Mouse (Mus musculus) heart, embryonic 15.5 days (tissue): ENCODE measurements around the gene F5. TPM values are rescaled to one million over a fixed set of nuclear protein-coding genes. Genes with fewer than 3 reads are reported as not detected.
"Not testable (repeated sequence)": the region's sequence is repeated elsewhere in the genome, so short reads cannot be mapped to it uniquely, and the experiment has no call there.

Source experiments
- ATAC-seq: fragments of 200-750 bp; cut with Nextera tagmentation; replicated peaks from 2 replicates; pipeline ENCODE4 v1.8.0; 2017; ENCODE audit warnings: low read depth, moderate TSS enrichment; ENCODE audit not compliant: insufficient number of reproducible peaks, insufficient read depth, low FRiP score
- H3K27ac ChIP-seq: fragments of 300-500 bp; sonication (generic); 2 replicates; pipeline ENCODE4 v1.5.1; 2015; ENCODE audit warnings: mild to moderate bottlenecking, inconsistent platforms
- H3K27me3 ChIP-seq: fragments of 300-500 bp; sonication (generic); 2 replicates; pipeline ENCODE4 v1.6.1; 2015; ENCODE audit warnings: inconsistent platforms
- H3K36me3 ChIP-seq: fragments of 300-500 bp; sonication (generic); 2 replicates; pipeline ENCODE4 v1.6.1; 2015; ENCODE audit warnings: mild to moderate bottlenecking, inconsistent platforms
- H3K4me1 ChIP-seq: fragments of 300-500 bp; sonication (generic); replicated peaks from 2 replicates; pipeline ENCODE4 v1.6.1; 2015; ENCODE audit warnings: inconsistent platforms
- H3K4me2 ChIP-seq: fragments of 300-500 bp; sonication (generic); 2 replicates; pipeline ENCODE4 v1.6.1; 2015; ENCODE audit warnings: inconsistent platforms, mild to moderate bottlenecking, moderate library complexity
- H3K4me3 ChIP-seq: fragments of 300-500 bp; sonication (generic); 2 replicates; pipeline ENCODE4 v1.5.1; 2015; ENCODE audit warnings: mild to moderate bottlenecking, inconsistent platforms
- H3K9ac ChIP-seq: fragments of 300-500 bp; sonication (generic); 2 replicates; pipeline ENCODE4 v1.6.1; 2015; ENCODE audit warnings: mild to moderate bottlenecking, inconsistent platforms
- H3K9me3 ChIP-seq: fragments of 300-500 bp; sonication (generic); replicated peaks from 2 replicates; pipeline ENCODE4 v1.6.1; 2016; ENCODE audit warnings: inconsistent platforms
- WGBS: fragments of 180-500 bp; shearing (Covaris S2); methylation state at CpG from one replicate; pipeline ENCODE4 v1.1.7; 2015; ENCODE audit warnings: mixed read lengths; 5-methylcytosine and 5-hydroxymethylcytosine counted together
- polyA plus RNA-seq: library from polyadenylated mRNA; unstranded; fragments of >200 nt; fragmentation: Nextera tagmentation; extraction: Ambion mirVana; gene quantifications from 2 replicates; pipeline ENCODE4 v1.2.1, GENCODE M21; 2015

F5 gene
- polyA plus RNA-seq, 1 experiment from 2014 or later: 0.31 TPM

DNA sequence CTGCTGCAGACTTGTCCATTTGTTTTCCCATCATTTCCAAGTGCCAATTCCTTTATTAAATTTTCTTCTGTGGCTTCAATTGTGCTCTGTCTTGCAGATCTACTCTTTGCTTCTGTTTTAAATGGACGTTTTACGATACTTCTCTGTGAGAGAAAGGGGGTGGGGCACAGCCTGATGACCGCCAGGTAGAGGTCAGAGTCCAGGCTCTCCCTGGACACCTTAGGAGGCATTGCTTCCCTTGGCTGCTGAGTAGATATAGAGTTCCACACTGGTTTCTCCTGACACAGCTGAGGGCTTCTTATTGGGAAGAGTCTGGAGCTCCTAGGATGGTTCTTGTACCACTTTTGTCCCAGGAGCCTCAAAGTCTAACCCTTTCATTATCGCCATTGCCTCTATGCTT is 59.3 kb downstream of the F5 start:
- Histone ChIP-seq H3K27me3 (no peaks in the 10 kb centered on the region), H3K4me2 (no peak overlapping the region), H3K36me3 (no peaks in the 10 kb centered on the region), H3K9ac (no peak overlapping the region), H3K4me1 (no peaks in the 10 kb centered on the region), H3K4me3 (no peak overlapping the region), H3K9me3 (no peaks in the 10 kb centered on the region), H3K27ac (no peak overlapping the region)
- 78% methylated on average over 4 of the region's 4 CpGs for WGBS
- ATAC-seq: no peak

DNA sequence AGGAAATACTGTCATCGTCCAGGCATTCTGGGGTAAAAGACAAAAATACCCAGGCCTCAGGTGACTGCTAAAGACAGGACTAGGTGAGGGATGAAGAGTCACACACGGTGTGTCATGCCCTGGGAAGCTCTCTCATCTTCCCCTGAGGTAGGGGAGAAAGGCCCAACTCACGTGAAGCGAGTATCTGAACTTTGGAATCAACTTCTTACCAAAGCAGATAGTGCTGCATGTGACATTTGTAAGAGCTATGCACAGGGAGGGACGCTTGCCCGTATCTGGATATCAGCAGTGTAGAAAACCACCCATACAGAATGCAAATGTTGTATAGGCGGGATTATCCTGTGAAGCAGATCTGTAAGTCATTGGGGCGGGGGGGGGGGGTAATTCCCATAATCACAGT is 61.0 kb downstream of the F5 start:
- Histone ChIP-seq H3K27me3 (no peaks in the 10 kb centered on the region), H3K4me2 (no peak overlapping the region), H3K36me3 (no peaks in the 10 kb centered on the region), H3K4me3 (no peak overlapping the region), H3K9ac (no peak overlapping the region), H3K27ac (no peak overlapping the region), H3K4me1 (peaks cover 4% of the 10 kb centered on the region), H3K9me3 (no peaks in the 10 kb centered on the region)
- no peak for ATAC-seq
- WGBS: 72% methylated on average over 8 of the region's 8 CpGs

DNA sequence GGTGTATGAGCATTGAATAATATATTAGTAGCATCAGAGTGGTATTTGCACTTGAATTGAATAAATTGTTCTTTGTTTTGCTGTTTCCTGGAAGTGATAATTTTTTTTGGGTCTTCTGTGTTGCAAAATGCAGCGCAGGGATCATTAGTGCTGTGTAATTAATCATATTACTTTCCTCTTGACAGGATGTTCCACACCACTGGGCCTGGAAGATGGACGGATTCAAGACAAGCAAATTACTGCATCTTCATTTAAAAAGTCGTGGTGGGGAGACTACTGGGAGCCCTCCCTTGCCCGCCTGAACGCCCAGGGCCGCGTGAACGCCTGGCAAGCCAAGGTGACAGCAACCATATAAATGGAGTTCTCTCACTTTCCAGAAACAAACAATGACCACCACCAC is 62.6 kb downstream of the F5 start:
- Histone ChIP-seq H3K4me3 (no peak overlapping the region), H3K27me3 (no peaks in the 10 kb centered on the region), H3K27ac (no peak overlapping the region), H3K36me3 (no peaks in the 10 kb centered on the region), H3K9ac (no peak overlapping the region), H3K9me3 (no peaks in the 10 kb centered on the region), H3K4me1 (peaks cover 11% of the 10 kb centered on the region), H3K4me2 (no peak overlapping the region)
- WGBS: 61% methylated on average over 8 of the region's 8 CpGs
- ATAC-seq: no peak

DNA sequence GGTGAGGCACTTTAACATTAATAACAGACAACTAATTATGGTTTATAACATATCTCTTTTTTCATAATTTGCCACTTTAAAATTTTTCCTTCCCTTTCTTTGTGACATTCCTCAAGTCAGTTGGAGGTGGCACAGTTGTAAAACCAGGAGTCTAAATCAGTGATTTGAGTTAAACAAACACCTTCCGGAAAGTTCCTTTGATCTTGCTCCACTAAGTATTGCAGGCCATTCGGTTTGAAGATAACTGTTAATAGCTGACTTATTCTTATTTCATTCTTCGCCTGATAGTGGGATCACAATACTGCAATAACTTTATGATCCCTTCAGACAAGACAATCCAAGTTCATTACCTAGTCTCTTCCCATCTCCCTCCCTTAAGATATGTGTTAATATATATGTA is 63.5 kb downstream of the F5 start:
- Histone ChIP-seq H3K9me3 (no peaks in the 10 kb centered on the region), H3K4me2 (no peak overlapping the region), H3K27me3 (no peaks in the 10 kb centered on the region), H3K27ac (no peak overlapping the region), H3K4me1 (peaks cover 11% of the 10 kb centered on the region), H3K36me3 (no peaks in the 10 kb centered on the region), H3K9ac (no peak overlapping the region), H3K4me3 (no peak overlapping the region)
- WGBS: 68% methylated on average over 3 of the region's 3 CpGs
- ATAC-seq: no peak

DNA sequence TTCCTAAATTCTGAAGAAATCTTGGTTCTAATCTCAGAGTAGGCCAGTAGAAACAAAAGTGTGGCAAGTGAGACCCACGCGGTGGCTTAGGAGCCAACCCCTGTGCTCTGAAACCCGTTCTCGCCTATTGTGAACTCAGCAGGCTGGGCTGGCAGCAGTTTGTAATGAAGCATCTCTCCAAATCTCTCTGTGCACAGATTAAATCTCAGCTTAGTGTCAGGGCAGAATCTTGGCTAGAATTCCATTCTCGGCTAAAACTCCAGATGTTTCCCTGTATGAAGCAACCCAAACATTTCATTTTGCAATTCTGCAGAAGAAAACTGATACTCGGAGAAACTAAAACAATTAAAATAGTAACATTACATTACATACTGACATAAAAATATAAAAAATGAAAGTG is 63.9 kb downstream of the F5 start:
- 78% methylated on average over 6 of the region's 6 CpGs for WGBS
- Histone ChIP-seq H3K4me3 (no peak overlapping the region), H3K27ac (no peak overlapping the region), H3K9ac (no peak overlapping the region), H3K9me3 (no peaks in the 10 kb centered on the region), H3K4me2 (no peak overlapping the region), H3K36me3 (no peaks in the 10 kb centered on the region), H3K27me3 (no peaks in the 10 kb centered on the region), H3K4me1 (peaks cover 11% of the 10 kb centered on the region)
- ATAC-seq: no peak

DNA sequence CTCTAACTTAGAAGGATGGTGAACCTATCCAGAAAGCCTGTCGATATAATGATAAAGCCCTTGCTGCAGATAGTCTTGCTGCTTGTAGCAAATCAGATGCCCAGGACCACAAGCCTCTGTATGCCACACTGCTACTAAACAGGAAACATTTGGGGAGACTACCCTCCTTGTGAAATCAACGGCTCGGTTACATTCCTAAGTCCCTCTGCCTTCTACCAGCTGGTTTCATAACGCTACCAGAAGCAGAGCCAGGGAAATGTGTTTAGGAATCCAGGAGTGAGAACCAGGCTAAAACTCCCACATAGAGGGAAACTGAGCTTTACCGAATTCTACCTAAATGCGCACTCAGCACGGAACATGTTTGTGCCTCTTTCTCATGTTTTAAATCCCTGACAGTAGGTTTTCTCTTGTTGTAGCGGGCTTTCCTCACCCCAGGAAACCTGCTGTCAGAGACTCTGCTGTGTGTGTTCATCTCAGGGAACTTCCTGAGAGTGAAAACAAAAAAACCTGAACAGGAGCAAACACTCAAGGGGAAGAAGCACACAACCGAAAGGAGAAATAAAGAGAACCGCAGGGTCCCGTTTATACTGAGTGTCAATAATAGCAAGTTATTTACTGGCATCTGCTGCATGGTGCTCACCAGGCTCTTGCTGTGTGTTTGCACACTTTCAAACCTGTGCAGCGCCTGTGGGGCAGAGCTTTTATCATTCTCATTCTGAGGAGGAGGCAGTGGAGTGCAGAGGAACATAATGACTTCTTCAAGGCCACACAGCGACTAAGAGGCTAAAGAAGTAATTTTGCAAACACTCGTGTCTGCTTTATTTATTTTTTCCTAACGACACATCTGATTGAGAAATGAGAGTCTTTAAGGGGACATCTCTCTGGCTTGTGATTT is 66.4 kb downstream of the F5 start:
- Histone ChIP-seq H3K27me3 (no peaks in the 10 kb centered on the region), H3K27ac (no peak overlapping the region), H3K9me3 (no peaks in the 10 kb centered on the region), H3K4me3 (peak overlapping the region; percentile 7; the same call in 1 of the 2 replicates), H3K4me2 (peak overlapping the region; percentile 31), H3K36me3 (no peaks in the 10 kb centered on the region), H3K4me1 (peaks cover 11% of the 10 kb centered on the region), H3K9ac (no peak overlapping the region)
- no peak for ATAC-seq
- 33% methylated on average over 15 of the region's 15 CpGs for WGBS

DNA sequence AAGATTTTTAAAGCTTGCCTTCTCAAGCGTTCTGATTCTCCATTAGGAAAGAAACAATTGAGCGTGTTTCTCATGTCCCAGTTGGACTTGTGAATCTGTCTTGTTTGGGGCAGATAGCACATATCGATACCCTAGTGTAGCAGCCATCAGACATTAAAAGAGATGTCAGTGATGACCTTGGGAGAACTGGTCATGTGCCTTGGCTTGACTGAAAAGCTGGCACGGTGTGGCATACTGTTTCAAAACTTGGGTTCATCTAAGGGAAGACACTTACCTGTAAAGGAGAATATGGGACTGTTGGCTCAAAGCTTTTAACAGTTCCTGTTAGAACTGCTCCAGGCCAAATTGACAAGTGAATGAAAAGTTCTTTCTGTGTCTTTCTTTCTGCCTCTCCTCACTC is 68.6 kb downstream of the F5 start:
- no peak overlapping the region for H3K4me2 ChIP-seq
- H3K27ac ChIP-seq: no peak overlapping the region
- H3K9ac ChIP-seq: no peak overlapping the region
- no peak for ATAC-seq
- H3K4me3 ChIP-seq: no peak overlapping the region
- H3K9me3 ChIP-seq: no peaks in the 10 kb centered on the region
- 81% methylated on average over 4 of the region's 4 CpGs for WGBS
- peaks cover 11% of the 10 kb centered on the region for H3K4me1 ChIP-seq
- H3K36me3 ChIP-seq: no peaks in the 10 kb centered on the region
- H3K27me3 ChIP-seq: no peaks in the 10 kb centered on the region

DNA sequence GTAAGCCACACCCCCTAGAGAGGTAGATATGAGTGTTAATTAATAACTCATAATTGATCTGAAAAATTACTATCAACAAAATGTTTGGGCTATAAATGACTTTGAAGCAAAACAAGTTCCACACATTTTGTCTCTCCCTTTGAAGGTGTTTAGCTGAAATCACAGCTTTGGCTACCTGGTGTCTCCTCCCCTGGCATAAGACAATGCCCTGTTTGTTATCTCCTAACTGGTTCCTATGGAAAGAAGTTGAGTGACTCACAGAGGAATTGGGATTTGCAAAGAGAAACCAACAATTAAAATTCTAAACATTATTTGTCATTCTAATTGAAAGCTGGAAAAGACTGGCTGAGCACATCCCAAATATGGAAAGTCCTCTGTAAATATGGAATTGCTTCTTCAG is 71.5 kb downstream of the F5 start:
- no peak overlapping the region for H3K4me2 ChIP-seq
- no peak for ATAC-seq

DNA sequence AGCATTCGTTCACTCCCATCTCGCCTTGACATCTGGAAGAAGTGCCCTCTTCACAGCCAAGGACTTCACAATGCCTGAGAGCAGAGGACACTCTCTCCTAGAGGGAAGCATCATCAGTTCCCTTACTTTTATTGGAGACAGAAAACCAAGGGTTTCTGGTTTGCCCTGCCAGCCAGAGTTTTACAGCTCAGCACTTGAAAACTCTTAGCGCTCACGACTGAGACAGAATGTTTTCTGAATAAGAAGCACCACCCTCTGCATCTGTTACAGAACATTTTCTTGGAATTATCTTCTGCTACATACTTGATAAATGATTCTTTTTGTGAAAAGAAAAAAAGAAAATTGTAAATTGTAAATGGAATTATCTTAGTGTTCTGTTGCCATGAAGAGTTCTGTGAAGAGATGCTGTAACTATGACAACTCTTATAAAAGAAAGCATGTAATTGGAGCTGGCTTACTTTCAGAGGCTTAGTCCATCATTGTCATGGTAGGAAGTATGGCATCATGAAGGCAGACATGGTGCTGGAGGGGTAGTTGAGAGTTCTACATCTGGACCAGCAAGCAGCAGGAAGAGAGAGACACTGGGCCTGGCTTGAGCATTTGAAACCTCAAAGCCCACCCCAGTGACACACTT is 80.4 kb downstream of the F5 start:
- not testable (repeated sequence) for H3K27ac ChIP-seq, H3K36me3 ChIP-seq, H3K27me3 ChIP-seq, H3K9me3 ChIP-seq, H3K4me1 ChIP-seq, H3K4me3 ChIP-seq, ATAC-seq, H3K4me2 ChIP-seq, H3K9ac ChIP-seq
- 87% methylated on average over 2 of the region's 4 CpGs for WGBS

More for the DNA sequence above, 71.5 kb downstream of the F5 start:
- Histone ChIP-seq H3K4me3 (no peak overlapping the region), H3K9me3 (no peaks in the 10 kb centered on the region), H3K9ac (no peak overlapping the region), H3K4me1 (peaks cover 3% of the 10 kb centered on the region; the same call in 1 of the 2 replicates), H3K27ac (no peak overlapping the region), H3K36me3 (no peaks in the 10 kb centered on the region), H3K27me3 (no peaks in the 10 kb centered on the region)

DNA sequence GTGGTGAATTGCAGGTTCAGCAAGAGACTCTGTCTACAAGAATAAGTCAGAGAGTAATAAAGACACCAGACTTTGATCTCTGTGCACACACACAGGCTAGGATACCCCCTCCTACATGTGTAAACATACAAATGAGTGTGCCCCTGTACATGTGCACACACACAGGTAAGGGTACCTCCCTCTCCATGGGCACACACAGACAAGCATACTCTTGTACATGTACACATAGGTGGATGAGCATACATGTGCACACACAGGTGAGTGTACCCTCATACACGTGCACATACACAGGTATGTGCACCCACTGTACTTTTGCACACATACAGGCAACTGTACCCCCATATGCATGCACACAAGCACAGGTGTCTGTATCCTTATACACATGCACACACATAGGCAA is 81.8 kb downstream of the F5 start:
- 64% methylated on average over 1 of the region's 1 CpGs for WGBS
- H3K4me2 ChIP-seq: no peak overlapping the region
- H3K9ac ChIP-seq: no peak overlapping the region
- no peaks in the 10 kb centered on the region for H3K27me3 ChIP-seq
- H3K4me1 ChIP-seq: no peaks in the 10 kb centered on the region
- H3K27ac ChIP-seq: no peak overlapping the region
- no peaks in the 10 kb centered on the region for H3K36me3 ChIP-seq
- H3K4me3 ChIP-seq: no peak overlapping the region
- H3K9me3 ChIP-seq: no peaks in the 10 kb centered on the region
- ATAC-seq: no peak

DNA sequence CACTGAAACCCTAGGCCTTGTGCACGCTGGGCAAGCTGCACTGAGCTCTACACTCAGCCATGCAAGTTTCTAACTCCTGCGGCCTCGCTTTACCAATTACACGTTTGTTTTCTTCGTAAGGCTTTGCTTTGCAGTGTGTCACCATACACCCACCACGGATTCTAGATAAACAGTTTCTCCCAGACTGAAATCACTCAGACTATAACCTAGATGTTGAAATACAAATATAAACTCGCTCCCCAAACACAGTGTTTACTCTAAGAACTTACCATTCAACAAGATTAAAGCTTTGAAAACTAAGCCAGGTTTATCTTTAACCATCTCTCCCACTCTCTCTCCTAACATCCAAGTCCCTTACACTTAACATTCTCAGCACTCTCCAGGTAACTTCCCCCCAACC is 83.4 kb downstream of the F5 start:
- no peak overlapping the region for H3K9ac ChIP-seq
- no peaks in the 10 kb centered on the region for H3K36me3 ChIP-seq
- no peaks in the 10 kb centered on the region for H3K9me3 ChIP-seq
- WGBS: 57% methylated on average over 7 of the region's 7 CpGs
- no peak overlapping the region for H3K4me2 ChIP-seq
- no peak overlapping the region for H3K4me3 ChIP-seq
- no peak for ATAC-seq
- no peaks in the 10 kb centered on the region for H3K4me1 ChIP-seq
- no peak overlapping the region for H3K27ac ChIP-seq
- H3K27me3 ChIP-seq: no peaks in the 10 kb centered on the region

DNA sequence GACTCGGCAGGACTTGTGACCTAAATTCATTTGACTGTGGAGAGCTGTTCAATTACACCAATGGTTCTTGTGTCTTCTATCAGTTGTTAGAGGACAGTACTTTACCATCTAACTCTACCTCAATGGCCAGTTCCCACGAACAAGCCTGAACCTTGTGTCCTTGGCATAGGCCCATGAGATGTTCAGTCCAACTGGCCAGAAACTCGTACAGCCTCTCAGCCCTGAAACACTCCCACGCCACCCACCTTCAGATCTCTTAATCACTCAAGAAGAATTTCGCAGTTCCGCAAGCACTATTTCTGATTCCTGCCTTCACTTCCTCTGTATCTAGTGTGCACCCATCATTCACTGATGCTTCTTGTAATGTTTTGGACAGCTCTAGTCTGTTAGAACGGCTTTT is 84.4 kb downstream of the F5 start:
- Histone ChIP-seq H3K27ac (no peak overlapping the region), H3K27me3 (no peaks in the 10 kb centered on the region), H3K36me3 (no peaks in the 10 kb centered on the region), H3K4me3 (no peak overlapping the region), H3K4me1 (no peaks in the 10 kb centered on the region), H3K9me3 (no peaks in the 10 kb centered on the region), H3K4me2 (no peak overlapping the region), H3K9ac (no peak overlapping the region)
- no peak for ATAC-seq
- 55% methylated on average over 7 of the region's 7 CpGs for WGBS
